Mouse (Mus musculus) duodenum, adult 2 months (tissue): ENCODE results near the gene Gm10999. TPM values are rescaled to one million over a fixed set of nuclear protein-coding genes. Genes with fewer than 3 reads are reported as not detected.

Experiments used
- polyA plus RNA-seq: library from polyadenylated mRNA; depleted of rRNA; stranded (reverse); fragments of >200 nt; gene quantifications from 2 replicates; pipeline ENCODE4 v1.2.3, GENCODE M21; 2012; ENCODE audit warnings: low replicate concordance; rRNA removed

Gm10999 gene
- polyA plus RNA-seq: not detected in 2 replicates

DNA sequence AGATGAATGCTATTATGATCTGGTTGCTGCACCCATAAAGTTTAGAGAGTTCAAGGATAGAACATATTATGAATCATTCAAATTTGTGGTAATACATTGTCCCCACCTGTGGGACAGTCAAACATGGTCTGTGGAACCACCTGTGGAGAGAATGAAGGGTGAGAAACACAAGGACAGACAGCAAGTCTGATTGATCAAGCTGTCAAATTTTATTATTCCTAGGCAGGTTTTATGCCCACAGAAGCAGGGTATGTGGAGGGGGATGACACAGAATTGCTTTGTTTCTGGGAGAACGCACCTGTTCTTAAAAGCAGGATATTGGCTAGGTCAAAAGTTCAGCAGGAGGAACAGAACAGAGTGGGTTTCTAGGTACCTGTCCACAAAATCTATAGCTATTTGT lies at the start of gene Gm10999:
Gene Gm10999 (minus strand): TSS at position 101 of the 400 bp plus-strand sequence.

Other genes with a start within 250 kb of the Gm10999 start
- gene Ccdc7a, start 66.1 kb downstream of the Gm10999 start, polyA plus RNA-seq: not detected in 2 replicates
- not detected in 2 replicates for gene Ccdc7b, start 64.5 kb downstream of the Gm10999 start, polyA plus RNA-seq
- 0.12 and 0.14 TPM in 2 replicates for gene 2610044O15Rik8, start 102.7 kb upstream of the Gm10999 start, polyA plus RNA-seq